Mouse (Mus musculus): ENCODE measurements around the gene 4933407L21Rik.
"Not testable (repeated sequence)": the region's sequence is repeated elsewhere in the genome, so short reads cannot be mapped to it uniquely, and the experiment has no call there.

4933407L21Rik gene

DNA sequence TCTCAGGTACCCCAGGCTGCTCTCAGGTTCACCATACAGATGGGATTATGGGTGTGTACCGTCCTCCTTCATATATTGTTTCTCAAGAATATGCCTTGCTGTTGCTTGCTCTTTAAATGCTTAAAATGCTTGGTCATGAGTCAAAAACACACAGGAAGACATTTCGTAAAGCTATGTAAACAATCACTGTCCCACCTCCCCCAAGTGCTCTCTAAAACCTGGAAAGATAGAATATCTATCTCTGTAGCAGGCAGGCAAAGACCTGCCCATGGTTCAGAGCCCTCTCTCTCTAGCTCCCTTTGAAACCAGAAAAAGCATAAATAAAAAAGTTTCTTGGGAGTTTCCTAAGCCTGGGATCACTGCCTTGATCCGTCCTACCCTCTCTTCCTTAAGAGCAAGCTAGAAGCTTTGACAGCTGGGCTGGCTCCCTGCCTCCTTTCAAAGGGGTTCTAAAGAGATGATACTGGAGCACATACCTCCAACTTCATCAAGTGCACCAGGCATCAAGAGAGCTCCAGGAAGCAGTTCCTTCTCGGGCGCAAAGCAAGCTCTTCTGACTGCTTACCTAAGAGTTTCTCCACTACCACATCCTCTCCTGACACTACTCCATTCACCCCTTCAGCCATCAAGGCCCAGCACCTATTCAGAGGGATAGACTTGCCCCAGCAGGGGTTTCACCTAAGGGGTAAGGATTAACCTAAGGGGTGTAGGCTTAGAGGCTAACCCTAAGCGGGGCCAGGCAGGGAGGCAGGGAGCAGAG is 31.0 kb downstream of the 4933407L21Rik start:
- in situ Hi-C loops (cut with MboI, MseI): loop anchor here (5.0 kb wide), 1 partner anchor 207 kb away; no protein-coding TSS in a partner anchor

DNA sequence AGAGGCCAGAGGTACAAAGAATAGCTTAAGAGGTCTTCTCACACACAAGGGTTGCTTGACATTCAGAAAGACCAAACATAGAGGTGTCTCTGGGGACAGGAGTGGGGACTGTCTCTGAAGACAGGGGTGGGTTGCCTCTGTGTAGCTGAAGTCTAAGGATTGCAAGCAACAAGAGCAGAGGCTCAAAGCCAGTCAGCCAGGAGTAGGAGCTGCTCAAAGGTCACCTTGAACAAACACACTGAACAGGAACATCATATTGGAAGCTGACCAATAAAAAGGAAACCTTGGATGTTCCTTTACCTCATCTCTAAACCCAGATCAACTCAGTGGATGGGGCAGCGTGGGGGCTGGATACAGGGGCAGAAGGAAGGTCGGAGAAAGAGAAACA is 31.6 kb downstream of the 4933407L21Rik start:
- in situ Hi-C loops (cut with MboI, MseI): loop anchor here (5.0 kb wide), 1 partner anchor 208 kb away; no protein-coding TSS in a partner anchor

DNA sequence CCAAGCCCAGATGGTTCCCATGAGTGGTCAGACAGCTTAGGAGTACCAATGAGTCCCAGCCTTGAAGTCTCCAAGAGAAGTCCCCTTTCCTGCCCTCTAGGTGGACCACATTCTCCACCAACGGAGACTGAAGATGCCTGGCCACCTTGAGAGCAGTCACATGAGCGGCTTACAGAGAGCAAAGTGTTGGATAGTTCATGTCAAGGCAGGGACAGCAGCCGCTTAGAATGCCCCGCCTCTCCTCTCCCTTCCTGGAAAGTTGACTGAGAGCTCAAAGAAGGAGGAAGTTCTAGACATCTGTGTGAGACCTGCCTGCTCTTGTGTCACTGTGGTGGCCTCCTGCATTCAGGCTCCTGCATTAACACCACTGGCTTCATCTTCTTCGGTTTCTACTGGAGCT is 32.6 kb downstream of the 4933407L21Rik start, which contains the start of gene Gpr55:
Gpr55 (minus strand) TSS at position 135 of the 400 bp plus-strand sequence.
- in situ Hi-C loops (cut with MboI, MseI): no loop called here

DNA sequence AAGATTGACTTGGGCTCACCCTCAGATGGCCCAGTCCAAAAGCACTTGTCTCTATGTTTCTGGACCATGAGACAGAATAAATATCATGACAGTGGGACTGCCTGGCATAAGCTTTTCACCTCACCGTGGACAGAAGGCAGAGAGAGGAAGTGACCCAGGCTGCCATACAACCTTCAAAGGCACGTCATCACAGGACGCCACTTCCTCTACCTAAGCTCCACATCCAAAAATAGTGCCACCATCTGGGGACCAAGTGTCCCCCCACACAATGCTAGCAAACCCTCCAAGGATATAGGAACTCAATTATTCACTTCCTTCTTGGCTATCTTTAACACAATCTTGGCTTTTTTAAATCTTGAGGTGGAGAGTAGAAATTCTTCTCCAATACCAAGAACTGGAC is 33.8 kb downstream of the 4933407L21Rik start:
- in situ Hi-C loops (cut with MboI, MseI): no loop called here

DNA sequence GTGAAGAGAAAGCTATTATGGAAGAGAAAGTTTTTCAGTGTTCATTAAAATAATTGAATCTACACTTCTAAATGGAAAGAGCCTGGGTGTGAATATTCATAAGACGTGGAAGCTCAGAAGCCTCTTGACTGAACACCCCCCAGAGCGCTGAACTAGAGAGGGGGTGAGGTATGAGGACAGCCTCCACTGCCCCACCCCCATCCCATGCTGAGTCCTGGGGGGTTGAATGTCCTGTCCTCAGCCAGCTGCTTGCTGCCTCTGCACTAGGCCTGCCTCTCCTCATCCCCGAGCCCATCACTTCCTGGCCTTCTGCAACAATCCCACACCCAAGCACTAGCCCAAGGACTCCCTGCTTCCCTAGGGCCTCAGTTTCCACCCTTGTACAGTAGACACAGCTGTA is 37.6 kb downstream of the 4933407L21Rik start:
- in situ Hi-C loops (cut with MboI, MseI): no loop called here

DNA sequence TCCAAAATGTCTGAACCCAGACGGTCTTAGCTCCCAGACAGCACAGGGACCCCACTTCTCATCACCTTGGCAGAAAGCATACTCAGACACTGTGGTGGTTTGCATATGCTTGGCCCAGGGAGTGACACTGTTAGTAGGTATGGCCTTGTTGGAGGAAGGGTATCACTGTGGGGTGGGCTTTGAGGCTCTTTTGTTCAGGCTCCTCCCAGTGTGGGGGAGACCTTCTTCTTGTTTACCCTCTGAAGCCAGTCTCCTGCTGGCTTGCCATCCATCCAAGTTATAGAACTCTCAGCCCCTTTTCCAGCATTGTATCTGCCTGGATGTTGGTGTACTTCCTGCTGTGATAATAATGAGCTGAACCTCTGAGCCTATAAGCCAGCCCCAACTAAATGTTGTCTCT is 40.8 kb downstream of the 4933407L21Rik start:
- in situ Hi-C loops (cut with MboI, MseI): no loop called here

DNA sequence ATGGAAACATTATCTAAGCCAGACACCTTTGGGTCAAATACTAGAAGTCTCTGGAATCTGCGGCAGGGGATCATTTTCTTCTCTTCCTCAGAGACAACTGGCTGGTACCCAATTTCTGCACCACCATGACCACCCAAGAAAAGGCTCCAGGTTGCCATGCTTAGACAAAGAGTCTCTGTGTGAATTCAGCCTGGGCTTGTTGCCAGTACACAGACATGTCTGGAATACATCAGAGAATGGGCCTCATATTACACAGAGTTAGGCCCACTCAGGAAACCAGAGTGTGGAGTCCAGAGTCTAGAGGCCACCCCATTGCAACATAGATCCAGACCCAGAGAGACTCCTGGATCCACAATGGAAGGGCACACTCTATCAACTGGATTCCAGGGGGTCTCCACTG is 41.2 kb downstream of the 4933407L21Rik start:
- in situ Hi-C loops (cut with MboI, MseI): no loop called here

DNA sequence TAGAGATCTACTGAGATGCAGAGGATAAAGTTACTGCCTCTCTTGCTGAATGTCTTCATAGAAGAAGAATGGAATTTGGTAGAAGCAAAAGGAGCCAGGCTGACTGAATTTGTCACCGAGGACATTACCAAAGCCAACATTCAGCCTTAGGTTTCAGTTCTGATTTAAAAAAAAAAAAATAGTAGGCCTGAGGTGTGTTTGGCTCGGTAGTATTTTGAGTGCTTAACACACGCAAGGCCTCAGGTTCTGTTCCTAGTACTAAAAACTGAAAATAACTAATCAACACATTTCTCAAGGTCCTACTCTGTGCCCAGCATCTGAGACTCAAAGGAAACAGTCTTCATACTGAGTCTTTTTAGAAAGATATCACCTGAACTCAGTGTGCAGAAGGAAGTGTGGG is 42.8 kb downstream of the 4933407L21Rik start:
- in situ Hi-C loops (cut with MboI, MseI): no loop called here

DNA sequence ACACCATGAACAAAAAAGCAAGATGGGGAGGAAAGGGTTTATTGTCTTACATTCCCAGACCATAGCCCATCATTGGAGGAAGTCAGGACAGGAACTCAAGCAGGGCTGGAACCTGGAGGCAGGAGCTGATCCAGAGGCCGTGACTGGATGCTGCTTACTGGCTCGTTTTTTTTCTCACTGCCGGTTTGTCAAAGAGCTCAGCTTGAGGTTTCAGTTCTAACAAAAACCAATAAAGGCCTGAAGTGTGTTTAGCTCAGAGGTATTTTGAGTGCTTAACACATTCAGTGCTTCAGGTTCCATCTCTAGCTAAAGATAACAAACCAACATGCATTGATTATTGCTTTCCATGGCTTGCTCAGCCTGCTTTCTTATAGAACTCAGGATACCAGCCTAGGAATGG is 44.1 kb downstream of the 4933407L21Rik start:
- in situ Hi-C loops (cut with MboI, MseI): no loop called here

DNA sequence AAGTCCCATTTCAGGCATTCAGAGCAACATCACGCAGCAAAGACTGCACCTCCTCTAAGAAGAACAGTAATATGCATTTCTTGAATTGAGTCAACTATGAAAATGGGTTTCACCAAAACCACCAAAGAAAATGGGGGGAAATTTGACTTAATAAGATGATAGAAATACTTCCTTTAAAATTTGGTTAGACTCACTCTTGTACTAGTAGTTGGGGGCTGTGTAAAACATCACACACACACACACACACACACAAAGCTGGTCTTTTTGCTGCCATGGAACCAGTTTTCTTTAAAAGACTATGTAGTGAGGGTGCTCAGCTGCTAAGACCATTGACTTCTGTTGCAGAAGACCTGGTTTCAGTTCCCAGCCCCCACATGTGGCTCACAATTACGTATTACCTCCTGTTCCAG is 45.2 kb downstream of the 4933407L21Rik start:
- in situ Hi-C loops (cut with MboI, MseI): no loop called here

DNA sequence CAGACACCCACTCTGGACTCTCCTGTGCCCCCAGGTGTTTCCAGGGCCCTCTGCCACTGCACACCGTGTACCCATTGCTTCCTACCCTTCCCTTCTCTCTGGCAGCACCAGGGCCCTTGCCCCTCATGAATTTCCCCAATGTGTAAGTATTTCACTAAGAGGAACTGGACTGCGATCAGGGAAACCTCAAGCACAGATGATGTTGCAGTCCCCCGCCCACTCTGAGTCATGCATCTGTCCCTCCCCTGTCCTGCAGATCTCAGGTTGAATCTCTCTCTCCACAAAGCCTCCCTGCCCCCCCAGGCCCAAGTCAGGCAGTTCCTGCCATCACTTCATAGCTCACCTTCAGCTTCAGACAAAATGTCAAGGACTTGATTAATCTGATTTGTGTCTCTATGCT is 49.4 kb downstream of the 4933407L21Rik start:
- in situ Hi-C loops (cut with MboI, MseI): loop anchor here (5.0 kb wide), 1 partner anchor 45 kb away; no protein-coding TSS in a partner anchor

DNA sequence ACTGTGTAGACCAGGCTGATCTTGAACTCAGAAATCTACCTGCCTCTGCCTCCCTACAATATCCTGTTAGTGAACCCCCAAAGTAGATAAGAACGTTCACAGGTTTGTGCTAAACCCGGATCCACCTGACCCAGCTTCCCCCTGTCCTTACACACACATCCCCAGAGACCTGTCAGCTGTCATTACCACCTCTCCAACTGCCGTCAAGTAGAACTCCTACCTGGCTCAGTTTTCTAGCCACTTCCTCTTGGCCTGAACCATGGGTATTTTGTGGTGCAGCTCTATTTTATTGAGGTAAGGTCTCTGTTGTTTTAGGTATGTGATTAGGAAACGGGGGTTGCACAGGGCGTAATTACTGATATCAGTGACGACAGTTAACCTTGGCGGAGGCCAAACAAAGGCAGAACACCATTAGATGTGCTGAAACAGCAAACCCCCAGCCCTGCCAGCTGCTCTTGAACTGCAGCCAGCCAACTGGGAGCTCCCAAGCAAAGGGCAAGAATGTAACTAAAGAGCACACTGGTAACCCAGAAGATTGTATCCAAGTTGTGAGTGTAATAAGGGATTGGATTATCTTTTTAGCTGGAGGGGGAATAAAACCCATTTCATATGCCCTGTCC is 53.6 kb downstream of the 4933407L21Rik start:
- in situ Hi-C loops (cut with MboI, MseI): no loop called here

DNA sequence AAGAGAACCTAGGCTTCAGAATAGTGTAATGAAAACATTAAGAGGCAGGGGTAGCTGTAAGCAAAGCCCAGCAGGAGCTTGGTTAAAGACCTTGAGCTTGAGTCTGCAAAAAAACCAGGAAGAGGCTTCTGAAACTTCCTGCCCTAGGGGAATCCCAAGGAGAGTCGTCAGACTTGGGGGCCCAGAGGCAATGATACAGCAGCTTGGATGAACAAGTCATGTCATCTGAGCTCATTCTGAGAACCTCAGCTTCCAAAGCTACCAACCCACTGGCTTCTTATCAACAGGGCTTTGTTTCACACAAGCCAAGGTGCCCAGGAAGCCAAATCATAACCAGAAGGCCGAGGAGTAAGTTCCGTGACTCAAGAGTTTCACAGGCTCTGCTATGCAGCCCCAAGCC is 57.5 kb downstream of the 4933407L21Rik start:
- in situ Hi-C loops (cut with MboI, MseI): no loop called here

DNA sequence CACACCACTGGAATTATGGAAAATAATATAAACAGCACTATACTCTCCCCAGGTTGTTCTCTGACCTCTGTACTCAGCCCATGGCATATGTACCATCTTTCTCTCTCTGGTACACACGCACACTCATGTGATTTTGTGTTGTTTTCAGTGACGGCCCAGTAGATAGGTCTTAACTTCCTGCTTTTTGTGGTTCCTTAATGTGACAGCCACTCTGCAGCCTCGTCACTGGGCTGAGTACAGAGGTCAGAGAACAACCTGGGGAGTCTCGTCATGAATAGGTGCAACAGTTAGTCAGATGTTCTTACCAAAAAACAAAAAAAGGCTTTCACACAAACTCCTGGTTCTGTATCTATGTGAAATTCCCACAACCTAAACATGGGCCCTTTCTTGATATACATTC is 60.1 kb downstream of the 4933407L21Rik start:
- in situ Hi-C loops (cut with MboI, MseI): no loop called here

DNA sequence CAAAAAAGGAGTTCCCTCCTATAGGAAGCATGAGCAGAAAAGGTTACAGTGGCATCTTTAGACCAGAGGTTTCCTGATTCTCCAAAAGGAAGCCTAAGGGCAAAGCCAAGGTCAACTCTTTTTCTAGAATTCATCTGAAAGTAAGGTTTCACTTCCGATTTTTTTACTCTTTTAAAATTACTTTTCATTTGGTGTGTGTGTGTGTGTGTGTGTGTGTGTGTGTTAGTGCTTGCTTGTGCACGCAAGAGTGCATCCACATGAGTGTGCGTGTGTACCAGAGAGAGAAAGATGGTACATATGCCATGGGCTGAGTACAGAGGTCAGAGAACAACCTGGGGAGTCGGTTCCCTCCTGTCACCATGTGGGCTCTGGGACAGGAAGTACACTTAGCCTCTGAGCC is 60.6 kb downstream of the 4933407L21Rik start:
- in situ Hi-C loops (cut with MboI, MseI): not testable (repeated sequence)
